8 mouse cellular contexts compared by ENCODE assay signal in genomic region chr4:150853680-150854461, GRCm38 (mm10). TPM values are rescaled to one million over a fixed set of nuclear protein-coding genes. Genes with fewer than 3 reads are reported as not detected.
A peak's percentile ranks its signal among the peaks of the same experiment; 100 is the strongest.
DNase-seq lines count a peak whose midpoint lies in the region; ATAC-seq and TF ChIP-seq lines count a peak whose summit lies in the region.

Errfi1 (plus strand) TSS chr4:150853919.

- peak within 1 kb of the TSS; percentile 66 for H3K4me2 ChIP-seq in embryonic facial prominence, embryonic 12.5 days (replicated peaks)
- H3K4me2 ChIP-seq in heart, embryonic 15.5 days = peak within 1 kb of the TSS; percentile 78
- peak within 1 kb of the TSS; percentile 75 for H3K4me2 ChIP-seq in liver, postnatal 0 days (ENCODE audit: low read depth, low read length)

- peak within 1 kb of the TSS; percentile 85 for H3K4me3 ChIP-seq in embryonic facial prominence, embryonic 12.5 days
- peak within 1 kb of the TSS; percentile 72 for H3K4me3 ChIP-seq in heart, embryonic 15.5 days
- H3K4me3 ChIP-seq in liver, postnatal 0 days (ENCODE audit: low read depth, low read length) = peak within 1 kb of the TSS; percentile 72
- peak within 1 kb of the TSS; percentile 86 for H3K4me3 ChIP-seq in small intestine, adult 2 months (ENCODE audit: low read depth, low read length)

- peak; percentile 82; the same call in 1 of the 2 replicates for TF ChIP-seq POLR2A in small intestine, adult 2 months (IDR thresholded peaks at IDR 0.05; ENCODE audit: low read depth, low read length)

- TF ChIP-seq EP300 in liver, postnatal 0 days (IDR thresholded peaks at IDR 0.05; ENCODE audit: low read depth) = peak; percentile 81

- H3K27me3 ChIP-seq in embryonic facial prominence, embryonic 12.5 days = no peaks in the 10 kb centered on the region
- H3K27me3 ChIP-seq in heart, embryonic 15.5 days = no peaks in the 10 kb centered on the region
- H3K27me3 ChIP-seq in liver, postnatal 0 days (ENCODE audit: insufficient read depth, low read length) = peaks cover 5% of the 10 kb centered on the region; the same call in 1 of the 2 replicates
- H3K27me3 ChIP-seq in small intestine, adult 2 months (ENCODE audit: control insufficient read depth, insufficient read depth, low read length) = no peaks in the 10 kb centered on the region

- TF ChIP-seq CTCF in liver, postnatal 0 days (IDR thresholded peaks at IDR 0.05; ENCODE audit: low read depth) = no peak
- TF ChIP-seq CTCF in small intestine, adult 2 months (IDR thresholded peaks at IDR 0.05; ENCODE audit: extremely low read depth, insufficient read length, insufficient replicate concordance, low read depth, low read length) = no peak

- no peak within 1 kb of the TSS for H3K27ac ChIP-seq in embryonic facial prominence, embryonic 12.5 days
- no peak within 1 kb of the TSS for H3K27ac ChIP-seq in heart, embryonic 15.5 days
- peak within 1 kb of the TSS; percentile 95 for H3K27ac ChIP-seq in liver, postnatal 0 days (ENCODE audit: low read depth)
- peak within 1 kb of the TSS; percentile 76 for H3K27ac ChIP-seq in small intestine, adult 2 months (ENCODE audit: insufficient read depth, low read depth, low read length)

- peak; percentile 28 for DNase-seq in retina, postnatal 1 day
- no peak for DNase-seq in retina, embryonic 14.5 days (ENCODE audit: low spot score)
- DNase-seq in kidney, postnatal 10 days = peak; percentile 73
- peak; percentile 75 for DNase-seq in liver, postnatal 0 days
- no peak for DNase-seq in embryo, embryonic 10 days (ENCODE audit: low spot score)

- peak within 1 kb of the TSS; percentile 53 for H3K9ac ChIP-seq in embryonic facial prominence, embryonic 12.5 days
- peak within 1 kb of the TSS; percentile 58; the same call in 1 of the 2 replicates for H3K9ac ChIP-seq in heart, embryonic 15.5 days
- peak within 1 kb of the TSS; percentile 59 for H3K9ac ChIP-seq in liver, postnatal 0 days (replicated peaks)

- WGBS in embryonic facial prominence, embryonic 12.5 days = 43% methylated on average over 13 of the region's 13 CpGs
- 60% methylated on average over 13 of the region's 13 CpGs for WGBS in heart, embryonic 15.5 days
- 49% methylated on average over 13 of the region's 13 CpGs for WGBS in liver, postnatal 0 days (ENCODE audit: insufficient replicate concordance)
- 24% methylated on average over 13 of the region's 13 CpGs for WGBS in small intestine, adult 2 months

- ATAC-seq in embryonic facial prominence, embryonic 12.5 days (ENCODE audit: insufficient number of reproducible peaks, insufficient read depth, low FRiP score, low TSS enrichment) = no peak
- no peak for ATAC-seq in heart, embryonic 15.5 days (replicated peaks; ENCODE audit: insufficient number of reproducible peaks, insufficient read depth, low FRiP score, low read depth)
- ATAC-seq in liver, postnatal 0 days = peak; percentile 75

- no peaks in the 10 kb centered on the region for H3K9me3 ChIP-seq in embryonic facial prominence, embryonic 12.5 days
- H3K9me3 ChIP-seq in heart, embryonic 15.5 days (replicated peaks) = no peaks in the 10 kb centered on the region
- H3K9me3 ChIP-seq in liver, postnatal 0 days (ENCODE audit: low read length) = no peaks in the 10 kb centered on the region

- peaks cover 10% of the 10 kb centered on the region; the same call in 1 of the 2 replicates for H3K4me1 ChIP-seq in embryonic facial prominence, embryonic 12.5 days
- H3K4me1 ChIP-seq in heart, embryonic 15.5 days (replicated peaks) = peaks cover 10% of the 10 kb centered on the region
- H3K4me1 ChIP-seq in liver, postnatal 0 days (ENCODE audit: insufficient read depth) = peaks cover 10% of the 10 kb centered on the region
- peaks cover 17% of the 10 kb centered on the region for H3K4me1 ChIP-seq in small intestine, adult 2 months (ENCODE audit: control insufficient read depth, insufficient read depth, insufficient read length, low read length)

- H3K36me3 ChIP-seq in embryonic facial prominence, embryonic 12.5 days = no peaks in the 10 kb centered on the region
- H3K36me3 ChIP-seq in heart, embryonic 15.5 days = no peaks in the 10 kb centered on the region
- no peaks in the 10 kb centered on the region for H3K36me3 ChIP-seq in liver, postnatal 0 days (replicated peaks; ENCODE audit: insufficient read depth, low read length)
- H3K36me3 ChIP-seq in small intestine, adult 2 months (ENCODE audit: control insufficient read depth, insufficient read depth, low read length) = peaks cover 2% of the 10 kb centered on the region; the same call in 1 of the 2 replicates

RNA-seq across cellular contexts. Expression of gene Errfi1, which starts in this region (rescaled TPM):
- 26.9 and 27.8 TPM in 2 replicates for polyA plus RNA-seq in embryonic facial prominence, embryonic 12.5 days (2016; fragmentation: Nextera tagmentation; extraction: Ambion mirVana)
- 10.7 and 15.3 TPM in 2 replicates for polyA plus RNA-seq in heart, embryonic 15.5 days (2015; fragmentation: Nextera tagmentation; extraction: Ambion mirVana)
- polyA plus RNA-seq in liver, postnatal 0 days (2015; fragmentation: Nextera tagmentation; extraction: Ambion mirVana) = 141 and 148 TPM in 2 replicates
- 6.6 and 26.7 TPM in 2 replicates for polyA plus RNA-seq in small intestine, adult 2 months (2012; rRNA removed)

Comparison
In these comparisons a context has a peak if more than half of its experiments do, and no peak if none do; other contexts are left out.
1. DNase-seq: peak in retina, postnatal 1 day (single experiment), kidney, postnatal 10 days (single experiment) and liver, postnatal 0 days (single experiment); none in retina, embryonic 14.5 days (single experiment) and embryo, embryonic 10 days (single experiment).
2. H3K27ac ChIP-seq: peak in liver, postnatal 0 days (single experiment) and small intestine, adult 2 months (single experiment); none in embryonic facial prominence, embryonic 12.5 days (single experiment) and heart, embryonic 15.5 days (single experiment).
3. Peak in every context shown above with its lines, with median percentiles within 50 percentile points of each other: H3K4me2 ChIP-seq, H3K4me3 ChIP-seq and H3K9ac ChIP-seq.